ENCODE assay signal across 34 mouse cellular contexts in the genomic region with DNA sequence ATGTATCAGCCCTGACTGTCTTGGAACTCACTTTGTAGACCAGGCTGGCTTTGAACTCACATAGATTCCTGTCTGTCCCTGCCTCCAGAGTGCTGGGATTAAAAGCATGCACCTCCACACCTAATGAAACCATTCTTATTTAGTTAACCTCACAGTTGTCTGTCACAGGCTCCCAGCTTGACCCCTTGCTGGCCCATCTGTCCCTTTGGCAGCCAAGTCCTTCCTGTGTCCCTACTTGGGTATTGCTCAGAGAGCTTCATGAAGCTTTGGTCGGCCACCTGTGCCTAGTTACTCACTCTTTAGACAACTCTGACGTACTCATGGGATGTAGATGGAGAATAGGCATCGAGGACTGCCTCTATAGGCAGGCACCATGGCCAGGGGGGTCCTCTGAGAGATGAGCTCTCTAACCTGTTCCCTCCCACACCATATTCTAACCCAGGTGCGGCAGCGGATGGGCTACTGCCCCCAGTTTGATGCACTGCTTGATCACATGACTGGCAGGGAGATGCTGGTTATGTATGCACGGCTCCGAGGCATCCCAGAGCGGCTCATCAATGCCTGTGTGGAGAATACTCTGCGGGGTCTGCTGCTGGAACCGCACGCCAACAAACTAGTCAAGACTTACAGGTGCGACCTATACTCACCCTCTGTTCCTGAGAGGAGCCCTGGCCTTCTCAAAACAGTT. TPM values are rescaled to one million over a fixed set of nuclear protein-coding genes. Genes with fewer than 3 reads are reported as not detected.
A peak's percentile ranks its signal among the peaks of the same experiment; 100 is the strongest.
DNase-seq lines count a peak whose midpoint lies in the region; TF ChIP-seq lines count a peak whose summit lies in the region.
"Had no signal": no experiment of that assay in that cellular context is flagged by ENCODE, and none has a peak within 500 bp of the region (broad histone marks: within the 10 kb centered on the region; RNA-seq: fewer than 3 reads in every experiment).

No protein-coding gene starts in this region.

- no peak overlapping the region for H3K27ac ChIP-seq in cerebellum, adult 2 months (ENCODE audit: insufficient read depth, low read length)
- H3K27ac ChIP-seq in gastrocnemius, adult 2 months = no peak overlapping the region
- H3K27ac ChIP-seq: forebrain, embryonic 12.5 days; hindbrain, embryonic 15.5 days; kidney, embryonic 15.5 days; limb, embryonic 10.5 days; limb, embryonic 15.5 days; liver, embryonic 15.5 days; midbrain, embryonic 10.5 days; midbrain, embryonic 15.5 days; neural tube, embryonic 12.5 days had no signal

- no peak overlapping the region for H3K4me3 ChIP-seq in cerebellum, adult 2 months (replicated peaks; ENCODE audit: insufficient read depth, low read depth, low read length)
- no peak overlapping the region for H3K4me3 ChIP-seq in gastrocnemius, adult 2 months
- H3K4me3 ChIP-seq: erythroblast, embryonic 14.5 days; forebrain, embryonic 12.5 days; hindbrain, embryonic 15.5 days; kidney, embryonic 15.5 days; limb, embryonic 10.5 days; limb, embryonic 15.5 days; liver, embryonic 15.5 days; midbrain, embryonic 10.5 days; midbrain, embryonic 15.5 days; neural tube, embryonic 12.5 days had no signal

- no peaks in the 10 kb centered on the region for H3K27me3 ChIP-seq in cerebellum, adult 2 months (ENCODE audit: control insufficient read depth, insufficient read depth, low read length)
- H3K27me3 ChIP-seq: forebrain, embryonic 12.5 days; hindbrain, embryonic 15.5 days; kidney, embryonic 15.5 days; limb, embryonic 15.5 days; liver, embryonic 15.5 days; midbrain, embryonic 15.5 days; neural tube, embryonic 12.5 days had no signal

- DNase-seq in heart, adult 11 months = peak; percentile 90
- DNase-seq in heart, postnatal 14 days = no peak
- DNase-seq in brain, adult 2 months (ENCODE audit: low read depth, low spot score) = peak; percentile 76
- peak; percentile 75 to 85 for DNase-seq in cerebellum, adult 2 months
- peak; percentile 58 to 72 for DNase-seq in cerebellum, postnatal 14 days
- no peak for DNase-seq in T-cell, adult 2 months (ENCODE audit: low spot score)
- no peak for DNase-seq in gastrocnemius, adult 2 months
- DNase-seq in kidney, postnatal 14 days = no peak
- DNase-seq: adrenal gland, postnatal 25 days; embryo, embryonic 11 days; gastrocnemius, postnatal 25 days; heart, adult 18-20 months; heart, postnatal 4 days; kidney, adult 11 months; kidney, postnatal 4 days; layer of hippocampus, postnatal 36 days; lung, embryonic 14.5 days; lung, postnatal 14 days; thymus, adult 2 months; thymus, postnatal 4 days had no signal

- TF ChIP-seq POLR2A in cerebellum, adult 2 months (IDR thresholded peaks at IDR 0.05; ENCODE audit: borderline replicate concordance, insufficient read depth, low read length) = no peak

- peaks cover 4% of the 10 kb centered on the region for H3K4me1 ChIP-seq in cerebellum, adult 2 months (ENCODE audit: control insufficient read depth, insufficient read depth, low read length)
- H3K4me1 ChIP-seq: forebrain, embryonic 12.5 days; hindbrain, embryonic 15.5 days; kidney, embryonic 15.5 days; limb, embryonic 10.5 days; limb, embryonic 15.5 days; liver, embryonic 15.5 days; midbrain, embryonic 10.5 days; midbrain, embryonic 15.5 days; neural tube, embryonic 12.5 days had no signal

- 63% methylated on average over 12 of the region's 12 CpGs for WGBS in cerebellum, adult 2 months

- intact Hi-C loops in heart, postnatal 14 days (cut with DNase I) = no loop called here
- intact Hi-C loops in gastrocnemius, adult 2 months (cut with DNase I) = no loop called here

- TF ChIP-seq CTCF in cerebellum, adult 2 months (IDR thresholded peaks at IDR 0.05; ENCODE audit: borderline replicate concordance, insufficient read depth, low read depth, low read length) = no peak
- no peak for TF ChIP-seq CTCF in gastrocnemius, adult 2 months (IDR thresholded peaks at IDR 0.05)

RNA-seq across cellular contexts. Expression of a gene that starts 7.1 kb away (rescaled TPM):
- 10 to 100 TPM; 69.6 to 73.5 TPM for total RNA-seq in heart, postnatal 14 days (2021)
- 254 and 263 TPM in 2 replicates for polyA plus RNA-seq in cerebellum, adult 2 months (2012; rRNA removed)
- total RNA-seq in gastrocnemius, adult 2 months (2021) = 10 to 100 TPM; 51.9 TPM

RNA-seq across cellular contexts. Expression of a gene that starts 19.2 kb away (rescaled TPM):
- 100 to 1,000 TPM; 428 to 461 TPM for total RNA-seq in heart, postnatal 14 days (2021)
- polyA plus RNA-seq in cerebellum, adult 2 months (2012; rRNA removed) = 77.3 and 78.6 TPM in 2 replicates
- total RNA-seq in gastrocnemius, adult 2 months (2021) = 100 to 1,000 TPM; 112 to 209 TPM

RNA-seq across cellular contexts. Expression of a gene that starts 35.6 kb away (rescaled TPM):
- 1 to 10 TPM; 2.0 to 2.3 TPM for total RNA-seq in heart, postnatal 14 days (2021)
- polyA plus RNA-seq in cerebellum, adult 2 months (2012; rRNA removed) = 22.3 and 22.7 TPM in 2 replicates
- 1 to 10 TPM; 1.4 to 2.2 TPM for total RNA-seq in gastrocnemius, adult 2 months (2021)

RNA-seq across cellular contexts. Expression of a gene that starts 55.5 kb away (rescaled TPM):
- 10 to 100 TPM; 13.6 to 15.5 TPM for total RNA-seq in heart, postnatal 14 days (2021)
- 57.0 and 58.6 TPM in 2 replicates for polyA plus RNA-seq in cerebellum, adult 2 months (2012; rRNA removed)
- total RNA-seq in gastrocnemius, adult 2 months (2021) = 1 to 10 TPM; 6.8 to 7.9 TPM

RNA-seq across cellular contexts. Expression of a gene that starts 56.4 kb away (rescaled TPM):
- not detected for total RNA-seq in heart, postnatal 14 days (2021)
- 0.22 and 0.31 TPM in 2 replicates for polyA plus RNA-seq in cerebellum, adult 2 months (2012; rRNA removed)
- total RNA-seq in gastrocnemius, adult 2 months (2021) = not detected
- total RNA-seq: gastrocnemius, postnatal 25 days; megakaryocyte progenitor cell, adult 5-6 weeks had no signal
- polyA plus RNA-seq: embryonic facial prominence, embryonic 14.5 days; erythroblast, embryonic 14.5 days; forebrain, embryonic 12.5 days; heart, embryonic 16.5 days; inflammation-experienced regulatory T-cells, adult 6 months; limb, embryonic 10.5 days; limb, embryonic 15.5 days; liver, embryonic 15.5 days; lung, embryonic 14.5 days had no signal

Comparison
In these comparisons a context has a peak if more than half of its experiments do, and no peak if none do; other contexts are left out.
1. DNase-seq: peak in heart, adult 11 months (single experiment), brain, adult 2 months (single experiment), cerebellum, adult 2 months (2 of 2) and cerebellum, postnatal 14 days (2 of 2); none in heart, postnatal 14 days (0 of 2), T-cell, adult 2 months (single experiment), gastrocnemius, adult 2 months (single experiment) and kidney, postnatal 14 days (single experiment).